Mouse (Mus musculus) adrenal gland, adult 18-20 months (tissue): ENCODE measurements around the gene Srp54c. TPM values are rescaled to one million over a fixed set of nuclear protein-coding genes. Genes with fewer than 3 reads are reported as not detected.
A peak's percentile ranks its signal among the peaks of the same experiment; 100 is the strongest.
"Not testable (repeated sequence)": the region's sequence is repeated elsewhere in the genome, so short reads cannot be mapped to it uniquely, and the experiment has no call there.

Experiments used
- DNase-seq, 2 experiments: peaks; one replicate each; pipeline ENCODE4 v3.0.0; 2021 to 2022; ENCODE audit warnings: low spot score in 2 of 2
- long read RNA-seq, 2 experiments: library from polyadenylated mRNA; stranded (forward); transcript quantifications; one replicate each; pipeline ENCODE4 v2.0.0; 2021
- total RNA-seq, 2 experiments: library from RNA; stranded (reverse); gene quantifications; 1 replicate in 1 of 2; 2 replicates in 1 of 2; pipeline ENCODE4 v1.2.3; 2021

Gene Srp54c
- 10 to 100 TPM; 38.0 to 74.2 TPM for total RNA-seq
- long read RNA-seq, experiment 1, transcript Srp54c-202 (16 exons, 3,642 nt), result major isoform, 22 of 26 reads
- long read RNA-seq, experiment 1, partial matches to known transcripts, result 1 of 26 reads
- long read RNA-seq, experiment 1, other reads (novel, unspliced or antisense), result 3 of 26 reads
- long read RNA-seq, experiment 2, transcript Srp54c-202 (16 exons, 3,642 nt), result major isoform, 101 of 122 reads
- long read RNA-seq, experiment 2, partial matches to known transcripts, result 4 of 122 reads
- long read RNA-seq, experiment 2, other reads (novel, unspliced or antisense), result 17 of 122 reads

DNA sequence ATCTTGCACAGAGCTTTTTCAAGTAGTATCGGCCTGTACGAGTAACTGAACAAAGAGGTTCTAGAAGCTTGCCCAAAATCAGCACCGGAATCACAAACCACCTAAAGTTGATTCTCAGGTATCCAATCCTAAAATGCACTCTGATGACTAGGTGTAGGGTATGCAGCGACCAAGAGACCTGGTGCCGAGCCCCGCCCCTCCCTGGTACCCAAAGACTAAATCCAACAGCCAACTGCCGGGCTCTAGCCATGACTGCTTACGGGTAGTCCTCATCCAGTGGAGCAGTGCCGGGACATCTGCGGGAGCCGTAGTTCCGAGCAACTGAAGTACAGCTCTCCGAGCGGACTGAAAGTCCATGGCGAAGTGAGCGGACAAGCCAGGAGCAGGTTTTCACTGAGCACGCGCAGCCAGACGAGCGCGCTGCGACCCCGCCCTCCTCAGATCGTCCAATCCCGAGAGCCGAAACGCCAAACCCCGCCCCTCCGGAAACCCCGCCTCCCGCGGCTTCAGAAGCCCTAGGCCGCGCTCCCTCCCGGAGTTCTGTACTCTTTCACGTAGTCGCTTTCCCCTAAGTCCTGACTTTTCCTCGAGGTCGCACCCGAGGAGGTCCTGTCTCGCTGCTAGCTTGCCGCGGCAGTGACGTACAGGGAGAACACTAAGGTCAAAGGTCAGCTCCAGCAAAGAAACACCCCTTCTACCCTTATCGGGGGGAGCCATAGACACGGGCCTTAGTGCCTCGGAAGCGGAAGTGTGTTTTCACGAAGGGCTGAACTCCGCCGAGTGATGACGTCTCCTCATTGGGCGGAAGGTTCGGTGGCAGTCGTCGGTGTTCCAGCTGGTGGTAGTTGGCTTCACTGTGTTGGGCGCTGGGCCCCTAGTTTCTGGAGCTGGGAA is at the start of gene Srp54c:
Srp54c (plus strand) TSS at position 543 of the 894 bp plus-strand sequence.
- not testable (repeated sequence) for DNase-seq

- DNase-seq, result not testable (repeated sequence)
Measured at GRCm38 (mm10) chr12:55187686-55188085, 42.3 kb upstream of the Srp54c start.

- not testable (repeated sequence) for DNase-seq
Measured at GRCm38 (mm10) chr12:55189127-55189526, 40.8 kb upstream of the Srp54c start.

DNA sequence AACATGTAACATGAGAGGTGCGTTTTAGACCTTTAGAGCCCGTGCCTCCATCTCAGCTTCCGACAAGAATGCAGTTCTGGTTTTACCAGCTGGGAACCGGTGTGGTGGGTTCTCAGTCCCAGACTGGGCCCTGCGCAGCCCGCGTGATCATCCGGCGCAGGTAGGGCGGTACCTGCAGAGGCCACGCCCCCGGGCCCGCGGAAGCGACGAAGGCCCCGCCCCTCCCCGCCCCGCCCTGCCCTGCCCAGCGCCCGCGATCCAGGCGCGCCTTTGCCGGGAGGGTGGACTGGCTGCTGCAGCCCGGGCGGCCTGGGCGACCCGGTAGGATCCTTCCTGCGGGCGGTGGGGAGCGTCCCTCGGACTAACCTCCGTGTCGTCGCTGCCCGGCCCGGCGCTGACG is 30.7 kb upstream of the Srp54c start, which contains the start of gene 1700047I17Rik2:
1700047I17Rik2 (plus strand) TSS at position 287 of the 400 bp plus-strand sequence.
- not testable (repeated sequence) for DNase-seq

DNA sequence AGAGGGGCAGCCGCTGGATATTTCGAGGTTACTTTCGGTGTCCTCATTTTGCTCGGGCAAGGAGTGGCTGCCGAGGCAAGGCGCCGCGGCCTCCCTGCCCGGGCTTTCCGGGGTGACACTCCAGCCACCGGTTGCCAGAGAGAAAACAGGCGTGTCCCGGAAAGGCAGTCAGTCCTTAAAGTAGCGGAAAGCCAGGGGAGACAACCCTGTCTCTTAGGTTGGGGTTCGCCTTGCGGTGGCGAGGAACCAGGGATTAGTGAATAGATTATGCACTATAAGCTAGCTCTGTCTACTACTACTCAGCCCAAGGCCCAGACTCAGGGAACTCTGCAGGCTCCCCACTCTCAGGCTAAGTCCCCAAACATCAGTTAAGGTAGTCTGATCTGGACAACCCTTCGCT is 30.2 kb upstream of the Srp54c start:
- DNase-seq, result not testable (repeated sequence)

- DNase-seq, result not testable (repeated sequence)
Measured at GRCm38 (mm10) chr12:55212944-55213343, 17.0 kb upstream of the Srp54c start.

DNA sequence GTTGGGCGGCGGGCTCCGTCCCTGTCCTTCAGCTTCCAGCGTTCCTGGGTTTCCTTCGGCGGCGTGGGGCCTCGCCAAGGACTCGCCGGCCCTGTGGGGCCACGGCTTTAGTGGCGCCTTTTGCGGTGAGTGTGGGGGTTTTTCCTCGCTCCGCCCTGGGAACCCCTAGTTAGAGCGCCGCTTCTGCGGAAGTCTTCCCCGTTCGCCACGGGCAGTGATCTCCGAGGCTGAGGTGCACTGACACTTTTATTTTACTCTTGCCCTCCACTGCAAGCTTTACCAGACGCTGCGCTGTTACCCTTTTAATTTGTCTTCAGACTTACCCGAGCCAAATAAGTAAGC is 523 bp downstream of the Srp54c start:
- DNase-seq, result peak in 1 of 2 experiments; percentile 4

GRCm38 (mm10) chr12:55242243-55242642 is 12.3 kb downstream of the Srp54c start:
- not testable (repeated sequence) for DNase-seq

DNA sequence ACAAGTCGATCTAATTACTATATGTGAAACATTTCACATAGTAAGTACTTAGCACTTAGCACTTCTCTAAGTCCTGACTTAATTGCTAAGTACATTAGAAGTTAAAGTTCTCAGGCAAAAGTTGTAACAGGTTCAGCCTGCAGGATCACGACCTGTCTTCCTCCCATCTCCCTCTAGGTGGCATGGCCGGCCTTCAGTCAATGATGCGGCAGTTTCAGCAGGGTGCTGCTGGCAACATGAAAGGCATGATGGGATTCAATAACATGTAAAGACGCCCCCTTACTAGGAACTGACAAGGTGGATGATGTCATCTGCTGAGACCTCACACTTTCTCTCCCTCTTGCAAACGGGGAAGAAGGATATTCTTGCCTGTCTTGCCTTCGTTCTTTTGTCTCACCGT is 32.0 kb downstream of the Srp54c start:
- DNase-seq, result not testable (repeated sequence)

- not testable (repeated sequence) for DNase-seq
Measured at GRCm38 (mm10) chr12:55263385-55263784, 33.4 kb downstream of the Srp54c start.

DNA sequence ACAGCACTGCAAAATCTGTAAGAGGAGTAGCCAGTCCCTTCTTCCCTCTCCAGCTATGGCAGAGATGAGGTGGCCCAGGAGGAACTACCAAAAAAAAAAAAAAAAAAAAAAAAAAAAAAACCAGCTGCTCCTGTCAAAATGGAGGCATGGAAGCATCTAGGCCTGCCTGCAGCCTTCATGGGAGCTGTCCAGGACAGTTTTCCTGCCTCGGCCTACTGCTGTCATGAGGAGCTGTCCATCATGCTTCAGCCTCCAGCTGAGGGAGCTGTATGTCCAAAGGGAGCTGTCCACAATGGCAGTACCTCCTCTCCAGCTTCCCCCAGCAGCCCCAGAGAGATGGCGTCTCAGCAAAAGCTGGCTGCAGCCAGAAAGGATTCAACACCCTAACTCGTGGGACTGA is 42.3 kb downstream of the Srp54c start:
- no peak for DNase-seq

GRCm38 (mm10) chr12:55277583-55277982 is 47.6 kb downstream of the Srp54c start:
- DNase-seq, result not testable (repeated sequence)

DNA sequence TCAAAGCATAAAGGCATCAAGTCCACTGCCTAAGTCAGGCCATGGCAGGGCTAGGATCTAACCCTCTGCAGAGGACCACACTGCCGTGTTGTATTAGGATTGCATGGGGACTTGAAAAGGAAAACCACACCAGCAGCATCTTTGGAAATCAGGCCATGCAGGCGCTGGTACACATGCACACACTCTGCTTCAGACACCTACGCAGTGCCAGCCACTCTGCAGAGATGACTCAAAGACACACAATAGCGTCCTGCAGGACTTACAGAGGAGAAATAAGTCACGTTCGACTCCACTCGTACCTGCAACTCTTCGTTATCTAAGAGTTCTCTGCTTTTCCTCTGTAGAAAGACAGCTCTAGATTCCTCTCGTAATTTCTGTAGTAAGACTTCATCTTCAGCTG is 68.1 kb downstream of the Srp54c start:
- no peak for DNase-seq

DNA sequence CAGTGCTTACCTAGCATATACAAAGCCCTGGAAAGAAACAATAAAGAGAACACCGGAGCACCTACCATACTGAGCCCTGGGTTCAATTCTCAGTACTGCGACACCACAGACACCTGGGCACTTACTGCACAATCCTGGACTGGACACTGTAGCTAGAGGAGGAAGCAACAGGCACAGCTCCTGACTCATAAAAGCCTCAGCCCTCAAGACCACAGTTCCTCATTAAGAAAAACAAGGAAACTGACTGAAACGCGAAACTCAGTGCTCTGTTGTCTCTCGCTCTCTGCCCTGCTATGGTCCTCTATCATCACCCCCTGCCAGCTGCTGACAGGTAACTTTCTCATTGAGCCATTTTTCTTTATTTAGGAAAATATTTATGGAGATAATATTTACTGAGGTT is 69.4 kb downstream of the Srp54c start, which contains the start of gene 1110008L16Rik:
1110008L16Rik (plus strand) TSS at position 242 of the 400 bp plus-strand sequence.
- no peak for DNase-seq

- no peak for DNase-seq
Measured at GRCm38 (mm10) chr12:55300820-55301351, 70.9 kb downstream of the Srp54c start.

DNA sequence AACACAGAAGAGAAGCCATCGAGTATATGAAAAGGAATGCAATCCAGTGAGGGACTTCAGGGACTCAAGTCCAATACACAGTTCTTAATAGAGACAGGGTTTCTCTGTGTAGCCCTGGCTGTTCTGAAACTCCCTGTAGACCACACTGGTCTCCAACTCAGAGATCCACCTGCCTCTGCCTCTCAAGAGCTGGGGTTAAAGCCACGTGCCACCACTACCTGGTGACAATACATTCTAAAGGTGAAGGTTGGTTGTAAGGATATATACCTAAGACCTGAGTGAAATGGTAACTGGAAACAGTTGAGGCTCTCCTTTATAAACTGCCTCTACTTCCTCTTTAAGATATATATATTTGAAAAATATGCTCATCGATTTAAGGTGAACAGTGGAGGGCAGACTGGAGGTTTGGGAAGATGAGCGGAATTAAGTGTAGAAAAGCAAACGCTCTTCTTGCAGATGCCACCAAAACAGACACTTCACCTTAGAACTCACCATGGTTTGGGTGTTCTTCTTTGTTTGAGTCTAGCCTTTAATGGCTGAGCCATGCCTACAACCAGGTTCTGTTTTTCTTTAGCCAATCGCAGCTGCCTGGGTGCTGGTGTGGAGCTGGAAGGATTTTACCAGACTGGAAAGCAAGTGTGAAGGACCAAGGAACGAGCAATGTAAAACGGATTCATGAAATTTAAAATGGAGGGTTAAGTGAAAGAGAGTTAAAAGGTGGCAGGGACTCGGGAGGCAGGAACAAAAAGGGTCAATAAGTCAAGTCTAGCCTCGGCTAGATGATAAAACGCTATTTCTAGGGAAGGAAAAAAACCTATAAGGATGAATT is 71.7 kb downstream of the Srp54c start:
- no peak for DNase-seq

DNA sequence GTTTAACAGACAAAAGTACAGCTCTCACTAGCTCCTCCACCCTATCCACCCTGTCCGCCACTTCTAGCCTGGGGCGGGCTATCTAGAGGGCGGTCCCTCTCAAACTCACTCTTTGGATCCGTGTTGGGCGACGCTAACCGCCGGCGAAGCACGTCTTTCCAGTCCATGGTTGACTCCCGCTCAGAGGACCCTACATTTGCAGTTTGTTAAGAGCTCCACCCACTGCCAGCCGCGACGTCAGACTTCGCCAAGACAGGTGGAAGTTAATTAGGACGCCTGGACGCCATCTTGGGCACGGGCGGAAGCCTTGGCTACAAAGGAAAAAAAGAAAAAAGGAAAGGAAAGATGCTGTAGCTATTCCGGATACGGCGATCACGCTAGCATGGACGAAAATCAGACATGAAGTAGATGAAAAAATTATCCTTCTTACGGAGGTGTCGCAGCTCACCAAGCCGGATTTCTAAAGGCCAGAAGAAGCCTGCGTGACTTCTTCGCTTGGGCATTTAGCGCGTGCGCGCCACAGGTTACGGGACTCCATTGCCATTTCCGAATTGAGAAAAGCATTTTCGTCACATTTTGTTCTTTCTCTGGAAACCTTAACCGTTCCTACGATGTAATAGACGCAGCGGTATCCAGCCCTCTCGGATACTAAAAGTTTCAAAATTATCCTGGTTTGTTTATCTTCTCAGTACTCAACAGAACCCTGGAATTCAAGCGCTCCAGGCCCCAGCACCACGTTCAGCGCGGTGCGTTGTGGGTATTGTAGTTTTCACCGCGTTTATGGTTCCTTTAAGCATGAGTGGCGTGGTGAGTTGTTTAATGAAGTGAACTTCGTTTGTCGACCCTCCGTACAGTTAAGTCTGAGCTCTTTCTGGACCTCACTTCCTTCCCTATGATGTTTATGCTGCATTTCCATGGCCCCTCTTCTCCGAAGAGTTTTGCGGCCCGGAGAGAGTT is 72.8 kb downstream of the Srp54c start, which contains the start of gene Ppp2r3c:
Ppp2r3c (minus strand) TSS at position 514 of the 957 bp plus-strand sequence.
- DNase-seq, result peak; percentile 81 to 82

DNA sequence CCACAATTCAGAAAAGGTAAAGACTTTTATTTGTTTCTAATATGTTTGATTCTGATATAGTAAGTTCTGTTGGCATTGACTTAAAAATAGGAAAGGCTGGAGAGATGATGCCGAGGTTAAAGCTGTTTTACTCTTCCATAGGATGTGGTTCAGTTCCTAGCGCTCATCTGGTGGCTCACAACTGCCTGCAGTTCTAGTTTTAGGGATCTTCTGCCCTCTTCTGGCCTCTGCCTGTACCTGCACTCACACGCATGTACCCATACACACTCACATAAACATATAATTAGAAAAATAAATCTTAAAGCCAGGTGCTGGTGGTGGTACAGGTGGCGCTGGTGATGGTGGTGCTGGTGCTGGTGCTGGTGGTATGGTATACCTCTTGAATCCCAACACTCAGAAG is 76.4 kb downstream of the Srp54c start:
- DNase-seq, result no peak

DNA sequence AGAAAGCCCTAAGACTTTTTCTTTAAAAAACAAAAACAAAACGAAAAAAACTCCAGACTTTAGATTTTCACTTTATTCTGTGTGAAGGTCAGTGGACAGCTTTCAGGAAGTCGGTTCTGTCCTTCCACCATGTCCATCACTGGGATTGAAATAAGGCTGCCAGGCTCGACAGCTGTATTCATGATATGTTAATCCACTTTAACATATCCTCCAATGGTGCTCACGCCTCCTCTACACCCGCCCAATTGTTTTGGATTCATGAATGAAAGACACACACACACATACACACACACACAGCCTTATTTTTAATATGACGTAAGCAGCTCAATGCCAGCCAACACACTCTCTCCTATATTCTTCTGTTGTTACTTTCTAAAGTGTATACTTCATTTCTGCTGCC is 77.6 kb downstream of the Srp54c start:
- DNase-seq, result no peak
